Mouse (Mus musculus): ENCODE results near the gene Plcg2. TPM values are rescaled to one million over a fixed set of nuclear protein-coding genes. Genes with fewer than 3 reads are reported as not detected.
A peak's percentile ranks its signal among the peaks of the same experiment; 100 is the strongest.

Plcg2 gene
- polyA plus RNA-seq, 1 experiment from 2014 or later: 6.1 TPM

GRCm38 (mm10) chr8:117550529-117550928 lies 52.4 kb downstream of the Plcg2 start:
- no peaks in the 10 kb centered on the region for H3K9me3 ChIP-seq (replicated peaks)
- 82% methylated on average over 5 of the region's 5 CpGs for WGBS
- no peak for ATAC-seq (replicated peaks; ENCODE audit: insufficient number of reproducible peaks, insufficient read depth, low FRiP score, low read depth)
- H3K27me3 ChIP-seq: no peaks in the 10 kb centered on the region
- peaks cover 5% of the 10 kb centered on the region for H3K4me1 ChIP-seq (replicated peaks)
- H3K9ac ChIP-seq: no peak overlapping the region
- H3K36me3 ChIP-seq: no peaks in the 10 kb centered on the region
- no peak overlapping the region for H3K27ac ChIP-seq
- no peak overlapping the region for H3K4me3 ChIP-seq
- no peak overlapping the region for H3K4me2 ChIP-seq

DNA sequence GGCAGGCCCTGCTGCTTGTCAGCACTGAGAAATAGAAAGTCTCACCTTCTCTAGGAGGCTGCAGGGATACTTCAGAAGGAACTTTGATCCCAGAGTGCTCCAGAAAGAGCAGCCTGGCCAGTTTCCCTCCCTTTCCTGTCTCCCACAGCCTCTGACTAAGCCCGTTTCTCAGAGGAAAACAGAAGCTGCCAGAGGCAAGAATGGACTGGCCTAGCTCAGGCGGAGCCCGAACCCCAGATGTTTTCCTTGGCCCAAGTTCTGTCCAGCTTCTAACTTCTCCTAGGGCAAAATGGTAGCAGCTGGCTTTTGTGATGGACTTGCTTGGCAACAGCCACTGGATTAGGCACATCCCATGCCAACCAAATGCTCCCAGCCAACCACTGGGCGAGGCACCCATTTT lies 62.9 kb downstream of the Plcg2 start:
- no peaks in the 10 kb centered on the region for H3K9me3 ChIP-seq (replicated peaks)
- no peak overlapping the region for H3K4me3 ChIP-seq

GRCm38 (mm10) chr8:117561735-117562361 lies 63.8 kb downstream of the Plcg2 start:
- WGBS: 20% methylated on average over 17 of the region's 17 CpGs
- no peak overlapping the region for H3K4me3 ChIP-seq
- H3K4me2 ChIP-seq: peak overlapping the region; percentile 45
- peaks cover 6% of the 10 kb centered on the region; the same call in 1 of the 2 replicates for H3K4me1 ChIP-seq (replicated peaks)
- no peaks in the 10 kb centered on the region for H3K36me3 ChIP-seq
- ATAC-seq (replicated peaks; ENCODE audit: insufficient number of reproducible peaks, insufficient read depth, low FRiP score, low read depth): 0 out of 2 replicates have a peak, but pooled peaks have one; percentile 3
- H3K27ac ChIP-seq: no peak overlapping the region
- H3K9ac ChIP-seq: no peak overlapping the region
- no peaks in the 10 kb centered on the region; the same call in 1 of the 2 replicates for H3K27me3 ChIP-seq
- H3K9me3 ChIP-seq (replicated peaks): no peaks in the 10 kb centered on the region

More for the DNA sequence above, 62.9 kb downstream of the Plcg2 start:
- Histone ChIP-seq H3K9ac (no peak overlapping the region), H3K27ac (no peak overlapping the region), H3K27me3 (no peaks in the 10 kb centered on the region; the same call in 1 of the 2 replicates), H3K4me2 (no peak overlapping the region), H3K4me1 (replicated peaks) (peaks cover 6% of the 10 kb centered on the region; the same call in 1 of the 2 replicates), H3K36me3 (no peaks in the 10 kb centered on the region)
- ATAC-seq (replicated peaks; ENCODE audit: insufficient number of reproducible peaks, insufficient read depth, low FRiP score, low read depth): 0 out of 2 replicates have a peak, but pooled peaks have one; percentile 33
- WGBS: 52% methylated on average over 4 of the region's 4 CpGs

- Histone ChIP-seq H3K4me3 (no peak overlapping the region), H3K9me3 (replicated peaks) (no peaks in the 10 kb centered on the region), H3K27ac (no peak overlapping the region), H3K9ac (no peak overlapping the region), H3K36me3 (no peaks in the 10 kb centered on the region), H3K27me3 (no peaks in the 10 kb centered on the region; the same call in 1 of the 2 replicates), H3K4me2 (peak overlapping the region; percentile 45), H3K4me1 (replicated peaks) (peaks cover 6% of the 10 kb centered on the region; the same call in 1 of the 2 replicates)
- ATAC-seq (replicated peaks; ENCODE audit: insufficient number of reproducible peaks, insufficient read depth, low FRiP score, low read depth): no peak
- 40% methylated on average over 16 of the region's 16 CpGs for WGBS
These were observed 64.4 kb downstream of the Plcg2 start for GRCm38 (mm10) chr8:117562445-117563014.

- no peak for ATAC-seq (replicated peaks; ENCODE audit: insufficient number of reproducible peaks, insufficient read depth, low FRiP score, low read depth)
These were observed 71.3 kb downstream of the Plcg2 start for GRCm38 (mm10) chr8:117569409-117569808.

GRCm38 (mm10) chr8:117576291-117576785 lies 78.2 kb downstream of the Plcg2 start:
- WGBS: 65% methylated on average over 9 of the region's 9 CpGs
- Histone ChIP-seq H3K4me3 (no peak overlapping the region), H3K4me1 (replicated peaks) (no peaks in the 10 kb centered on the region), H3K27me3 (no peaks in the 10 kb centered on the region), H3K4me2 (no peak overlapping the region), H3K36me3 (no peaks in the 10 kb centered on the region), H3K9ac (no peak overlapping the region), H3K27ac (no peak overlapping the region), H3K9me3 (replicated peaks) (no peaks in the 10 kb centered on the region)
- ATAC-seq (replicated peaks; ENCODE audit: insufficient number of reproducible peaks, insufficient read depth, low FRiP score, low read depth): no peak

More at GRCm38 (mm10) chr8:117569409-117569808, 71.3 kb downstream of the Plcg2 start:
- Histone ChIP-seq H3K27me3 (no peaks in the 10 kb centered on the region), H3K27ac (no peak overlapping the region), H3K4me2 (no peak overlapping the region), H3K4me1 (replicated peaks) (no peaks in the 10 kb centered on the region), H3K9ac (no peak overlapping the region), H3K9me3 (replicated peaks) (no peaks in the 10 kb centered on the region), H3K4me3 (no peak overlapping the region), H3K36me3 (no peaks in the 10 kb centered on the region)
- WGBS: 32% methylated on average over 5 of the region's 5 CpGs

GRCm38 (mm10) chr8:117577059-117577458 lies 79.0 kb downstream of the Plcg2 start:
- Histone ChIP-seq H3K9ac (no peak overlapping the region), H3K27me3 (no peaks in the 10 kb centered on the region), H3K4me1 (replicated peaks) (no peaks in the 10 kb centered on the region), H3K4me3 (no peak overlapping the region), H3K9me3 (replicated peaks) (no peaks in the 10 kb centered on the region), H3K27ac (no peak overlapping the region), H3K36me3 (no peaks in the 10 kb centered on the region), H3K4me2 (no peak overlapping the region)
- WGBS: 65% methylated on average over 6 of the region's 6 CpGs
- ATAC-seq (replicated peaks; ENCODE audit: insufficient number of reproducible peaks, insufficient read depth, low FRiP score, low read depth): no peak; the same call in 1 of the 2 replicates

- Histone ChIP-seq H3K4me2 (no peak overlapping the region), H3K27me3 (no peaks in the 10 kb centered on the region), H3K4me3 (no peak overlapping the region), H3K27ac (no peak overlapping the region), H3K4me1 (replicated peaks) (no peaks in the 10 kb centered on the region), H3K9ac (no peak overlapping the region), H3K36me3 (no peaks in the 10 kb centered on the region), H3K9me3 (replicated peaks) (no peaks in the 10 kb centered on the region)
- ATAC-seq (replicated peaks; ENCODE audit: insufficient number of reproducible peaks, insufficient read depth, low FRiP score, low read depth): no peak
- WGBS: 56% methylated on average over 10 of the region's 10 CpGs
These were observed 79.8 kb downstream of the Plcg2 start for GRCm38 (mm10) chr8:117577883-117578282.

DNA sequence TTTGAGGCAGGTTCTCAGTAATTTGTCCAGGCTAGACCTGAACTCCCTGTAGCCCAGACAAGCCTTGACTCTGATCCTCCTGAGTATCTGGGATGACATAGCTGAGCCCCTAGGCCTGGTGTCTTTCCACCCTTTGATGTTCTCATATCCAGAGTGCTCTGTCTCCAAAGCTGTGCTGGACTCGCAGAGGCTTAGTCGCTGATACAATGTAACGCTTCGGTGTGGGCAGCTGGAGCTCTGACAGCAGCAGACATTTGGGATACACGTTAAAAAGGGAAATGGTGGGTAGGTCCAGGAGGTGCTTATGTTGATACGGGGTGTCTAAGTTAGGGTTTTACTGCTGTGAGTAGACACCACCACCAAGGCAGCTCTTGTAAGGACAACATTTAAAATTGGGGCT lies 80.8 kb downstream of the Plcg2 start:
- H3K36me3 ChIP-seq: no peaks in the 10 kb centered on the region
- no peak overlapping the region for H3K4me3 ChIP-seq
- H3K9ac ChIP-seq: no peak overlapping the region
- H3K27ac ChIP-seq: no peak overlapping the region
- H3K4me2 ChIP-seq: no peak overlapping the region
- 80% methylated on average over 6 of the region's 6 CpGs for WGBS
- no peaks in the 10 kb centered on the region for H3K27me3 ChIP-seq
- ATAC-seq (replicated peaks; ENCODE audit: insufficient number of reproducible peaks, insufficient read depth, low FRiP score, low read depth): no peak
- no peaks in the 10 kb centered on the region for H3K9me3 ChIP-seq (replicated peaks)
- no peaks in the 10 kb centered on the region for H3K4me1 ChIP-seq (replicated peaks)

- Histone ChIP-seq H3K36me3 (no peaks in the 10 kb centered on the region), H3K9ac (no peak overlapping the region), H3K27ac (no peak overlapping the region), H3K4me1 (replicated peaks) (peaks cover 7% of the 10 kb centered on the region; the same call in 1 of the 2 replicates), H3K4me2 (no peak overlapping the region), H3K9me3 (replicated peaks) (no peaks in the 10 kb centered on the region), H3K27me3 (no peaks in the 10 kb centered on the region), H3K4me3 (no peak overlapping the region)
- no peak for ATAC-seq (replicated peaks; ENCODE audit: insufficient number of reproducible peaks, insufficient read depth, low FRiP score, low read depth)
- 83% methylated on average over 5 of the region's 5 CpGs for WGBS
These were observed 95.8 kb downstream of the Plcg2 start for GRCm38 (mm10) chr8:117593862-117594261.

GRCm38 (mm10) chr8:117595001-117595400 lies 96.9 kb downstream of the Plcg2 start:
- ATAC-seq (replicated peaks; ENCODE audit: insufficient number of reproducible peaks, insufficient read depth, low FRiP score, low read depth): no peak
- peaks cover 7% of the 10 kb centered on the region; the same call in 1 of the 2 replicates for H3K4me1 ChIP-seq (replicated peaks)
- H3K27me3 ChIP-seq: no peaks in the 10 kb centered on the region
- H3K4me2 ChIP-seq: no peak overlapping the region
- no peak overlapping the region for H3K4me3 ChIP-seq
- H3K9ac ChIP-seq: no peak overlapping the region
- no peaks in the 10 kb centered on the region for H3K9me3 ChIP-seq (replicated peaks)
- no peaks in the 10 kb centered on the region for H3K36me3 ChIP-seq
- no peak overlapping the region for H3K27ac ChIP-seq
- 87% methylated on average over 2 of the region's 2 CpGs for WGBS
